Mouse (Mus musculus) left cerebral cortex, postnatal 36 days (tissue): ENCODE results near the gene Rslcan18. TPM values are rescaled to one million over a fixed set of nuclear protein-coding genes. Genes with fewer than 3 reads are reported as not detected.
"Not testable (repeated sequence)": the region's sequence is repeated elsewhere in the genome, so short reads cannot be mapped to it uniquely, and the experiment has no call there.

ENCODE experiments used
- DNase-seq, 2 experiments: peaks; one replicate each; pipeline ENCODE4 v3.0.0; 2021 to 2022; ENCODE audit warnings: low spot score in 2 of 2, mixed read lengths in 1 of 2
- intact Hi-C: fragments of 180-260 bp; cut with DNase I; formaldehyde crosslinking; loops from one replicate; pipeline ENCODE4 v1.15.1; 2025
- total RNA-seq, 2 experiments: library from RNA; stranded (reverse); gene quantifications; 2 replicates each; pipeline ENCODE4 v1.2.3; 2021

Gene Rslcan18
- total RNA-seq: under 1 TPM; 0.16 to 0.35 TPM

DNA sequence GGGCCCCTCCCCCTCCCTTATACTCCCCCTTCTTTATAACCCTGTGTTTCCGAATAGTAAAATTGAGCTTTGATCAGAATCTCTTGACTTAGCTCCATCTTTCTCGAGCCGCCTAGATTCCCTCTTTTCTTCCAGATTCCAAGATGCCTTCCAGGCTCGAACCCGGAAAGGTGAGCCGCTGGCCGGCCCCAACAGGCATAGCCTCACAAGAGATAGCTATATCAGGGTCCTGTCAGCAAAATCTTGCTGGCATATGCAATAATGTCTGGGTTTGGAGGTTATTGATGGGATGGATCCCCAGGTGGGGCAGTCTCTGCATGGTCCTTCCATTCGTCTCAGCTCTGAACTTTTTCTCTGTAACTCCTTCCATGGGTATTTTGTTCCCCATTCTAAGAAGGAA is at the start of gene Rslcan18:
Gene Rslcan18, minus strand, starts transcription at position 101 of the 400 bp plus-strand sequence.
- intact Hi-C loops, DNase-seq: not testable (repeated sequence)

DNA sequence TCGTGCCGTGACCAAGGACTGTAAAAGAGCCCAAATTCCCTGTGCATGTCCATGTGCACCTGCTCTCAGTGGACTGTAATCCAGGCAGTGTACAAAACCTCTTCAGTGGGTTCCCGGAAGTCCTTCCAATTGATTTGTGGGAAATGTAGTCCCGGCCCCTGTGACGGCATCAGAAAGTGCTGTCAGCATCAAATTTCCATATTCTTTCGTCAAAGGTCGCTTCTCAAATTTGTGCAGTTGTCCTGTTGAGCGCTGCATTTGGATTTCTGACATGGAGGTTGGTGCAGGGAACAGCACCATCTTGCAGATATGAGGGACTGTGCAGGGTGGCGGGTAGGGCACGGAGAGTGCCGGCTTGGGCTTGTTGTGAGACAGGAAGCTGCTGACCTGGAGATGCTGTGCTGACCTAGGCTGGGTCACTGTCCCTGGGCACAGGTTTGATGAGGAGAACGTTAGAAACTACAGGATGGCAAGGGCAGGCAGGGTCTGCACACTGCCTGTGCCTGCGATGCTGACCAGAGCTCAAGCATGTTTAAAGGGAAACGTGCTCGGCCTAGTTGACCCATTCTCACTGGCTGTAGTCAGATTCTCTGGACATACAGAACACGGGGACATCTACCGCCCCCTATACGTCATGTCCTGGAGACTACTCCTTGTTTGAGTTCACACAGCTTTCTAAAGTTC is 12.1 kb upstream of the Rslcan18 start:
- peak; percentile 86 to 90 for DNase-seq
- intact Hi-C loops: loop anchor here (5.0 kb wide), 1 partner anchor 66 kb away; the partner anchor contains the start of gene Zfp712

DNA sequence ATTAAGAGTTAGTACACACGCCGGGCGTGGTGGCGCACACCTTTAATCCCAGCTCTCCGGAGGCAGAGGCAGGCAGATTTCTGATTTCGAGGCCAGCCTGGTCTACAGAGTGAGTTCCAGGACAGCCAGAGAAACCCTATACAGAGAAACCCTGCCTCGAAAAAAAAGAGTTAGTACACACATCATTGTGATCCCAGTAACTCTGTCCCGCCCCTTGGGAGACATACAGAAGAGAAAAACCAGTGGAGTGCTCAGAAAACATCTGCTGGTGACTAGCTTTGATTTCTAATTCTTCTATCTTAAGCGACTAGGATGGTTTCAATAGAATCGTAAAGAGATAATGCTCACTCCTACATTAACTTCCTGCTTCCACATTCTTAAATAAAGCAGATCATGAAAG is 11.4 kb upstream of the Rslcan18 start:
- intact Hi-C loops: loop anchor here (5.0 kb wide), 1 partner anchor 65 kb away; the partner anchor contains the start of gene Zfp712
- DNase-seq: not testable (repeated sequence)

DNA sequence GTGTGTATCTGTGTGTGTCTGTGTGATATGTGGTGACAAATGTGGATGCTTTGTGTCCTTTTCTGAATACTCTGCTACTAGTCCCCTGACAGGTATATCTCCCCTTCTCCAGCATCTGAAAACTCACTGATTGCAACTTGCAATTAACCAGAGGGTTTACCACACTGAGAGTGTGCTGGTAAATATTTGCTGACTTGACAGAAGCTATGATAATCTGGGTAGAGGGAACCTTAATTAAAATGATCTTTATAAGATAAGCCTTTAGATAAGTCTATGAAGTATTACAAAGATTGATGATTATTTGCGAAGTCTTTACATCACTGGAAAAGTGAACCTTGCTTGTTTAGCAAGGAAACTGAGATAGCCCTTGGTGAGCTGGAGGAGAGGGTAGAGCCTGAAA is 8.4 kb upstream of the Rslcan18 start:
- intact Hi-C loops: no loop called here
- DNase-seq: no peak

DNA sequence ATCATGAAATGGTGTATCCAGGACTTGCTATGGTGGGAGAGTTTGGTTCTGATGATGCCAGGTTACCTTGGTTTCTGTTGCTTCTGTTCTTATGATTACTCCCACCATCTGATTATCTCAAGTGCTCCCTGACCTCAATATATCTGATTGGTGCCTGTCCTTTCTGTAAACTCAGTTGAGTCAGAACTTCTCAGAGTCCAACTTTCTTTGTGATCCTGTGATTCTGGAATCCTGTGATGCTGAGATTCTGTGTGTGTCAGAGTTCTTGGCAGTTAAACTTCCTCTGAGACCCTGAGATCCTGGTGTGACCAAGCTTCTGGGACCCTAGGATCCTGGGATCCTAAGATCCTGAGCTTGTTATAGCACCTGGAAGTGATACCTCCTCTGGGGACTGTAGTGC is 5.3 kb upstream of the Rslcan18 start, which contains the start of gene Zfp759:
Gene Zfp759, plus strand, starts transcription at position 301 of the 400 bp plus-strand sequence.
- DNase-seq, intact Hi-C loops: not testable (repeated sequence)

DNA sequence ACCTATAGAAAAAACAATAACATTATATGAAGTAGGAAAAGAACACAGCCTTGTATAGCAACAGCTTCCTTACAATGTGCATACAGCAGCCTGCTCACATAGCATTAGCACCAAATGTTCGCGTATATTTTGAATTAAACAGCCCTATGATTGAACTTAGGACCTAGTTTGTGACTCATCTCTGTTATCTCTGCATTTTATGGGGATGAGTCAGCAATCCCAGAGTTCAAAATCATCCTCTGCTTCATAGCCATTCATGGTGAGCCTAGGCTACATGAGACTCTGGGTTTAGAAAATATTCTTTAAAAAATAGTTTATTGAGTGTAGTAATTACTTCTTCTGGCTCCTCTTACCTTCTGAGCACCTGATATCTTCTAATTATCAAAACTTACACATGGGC is 2.8 kb downstream of the Rslcan18 start:
- no peak for DNase-seq
- intact Hi-C loops: no loop called here

DNA sequence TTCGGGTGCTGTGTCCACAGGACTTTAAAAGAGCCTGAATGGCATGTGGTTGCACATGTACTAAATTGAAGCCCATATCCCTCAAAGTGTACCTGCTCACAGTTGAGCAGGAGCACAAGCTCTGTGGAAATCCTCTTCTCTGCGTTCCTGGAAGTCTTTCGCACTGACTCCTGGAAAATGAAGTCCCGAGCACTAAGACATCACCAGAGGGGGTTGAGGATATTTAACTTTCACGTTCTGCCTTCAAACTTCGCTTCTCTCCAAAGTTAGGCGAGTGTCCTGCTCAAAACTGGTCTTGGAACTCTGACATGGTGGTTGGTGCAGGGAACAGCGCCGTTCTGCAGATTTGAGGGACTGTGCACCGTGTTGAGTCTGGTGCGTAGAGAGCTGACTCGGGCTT is 4.0 kb downstream of the Rslcan18 start:
- peak; percentile 37 to 38 for DNase-seq
- intact Hi-C loops: no loop called here

DNA sequence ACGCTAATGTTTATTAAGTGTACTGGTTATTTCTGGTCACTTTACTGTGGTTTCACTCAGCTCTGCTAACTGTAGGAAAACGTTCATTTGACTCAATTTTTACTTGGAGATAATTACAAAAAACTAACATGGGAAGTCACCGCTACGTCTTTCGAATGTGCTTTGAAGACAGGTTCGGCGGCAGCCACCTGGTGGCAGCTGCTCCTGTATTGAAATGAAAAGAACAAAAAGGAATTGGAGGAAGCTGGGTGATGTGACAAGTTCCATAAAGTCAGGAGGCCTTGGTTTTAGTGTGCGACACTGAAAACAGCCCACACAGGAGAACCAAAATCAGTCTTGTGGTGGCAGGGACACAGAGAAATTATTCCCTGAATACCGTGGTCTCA is 7.2 kb downstream of the Rslcan18 start:
- intact Hi-C loops: loop anchor here (5.0 kb wide), 1 partner anchor 47 kb away; the partner anchor contains the start of gene Zfp712
- DNase-seq: peak in 1 of 2 experiments; percentile 33

DNA sequence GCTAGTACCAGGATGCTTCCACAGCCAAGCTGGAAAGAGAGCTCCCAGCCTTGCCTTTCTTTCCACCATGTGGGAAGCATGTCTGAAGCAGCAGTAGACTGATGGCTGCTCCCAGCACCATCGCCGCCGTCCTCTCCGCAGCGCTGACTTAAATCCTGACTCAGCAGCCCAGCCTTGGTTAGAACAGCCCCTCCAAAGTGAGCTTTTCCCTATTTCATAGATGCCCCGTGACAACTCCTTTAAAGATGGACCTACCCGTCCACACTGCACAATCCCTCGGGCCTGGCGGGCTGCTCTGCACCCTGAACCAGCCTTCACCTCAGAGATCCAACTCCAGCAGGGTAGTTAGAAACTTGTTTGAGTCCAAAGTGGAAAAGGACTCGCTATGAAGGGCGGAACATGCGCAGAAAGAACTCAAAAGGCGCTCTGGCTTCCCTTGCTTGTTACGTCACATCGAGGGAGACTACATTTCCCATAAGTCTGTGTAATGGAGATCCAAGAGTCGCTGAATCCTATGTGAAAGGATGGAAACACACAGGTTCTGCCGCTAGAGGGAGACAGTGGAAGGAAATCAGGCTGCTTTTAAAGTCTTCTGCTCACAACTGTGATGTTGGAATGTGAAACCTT is 7.8 kb downstream of the Rslcan18 start, which contains the start of gene Gm28557:
Gene Gm28557, minus strand, starts transcription at position 411 of the 627 bp plus-strand sequence.
- intact Hi-C loops: loop anchor here (5.0 kb wide), 1 partner anchor 46 kb away; the partner anchor contains the start of gene Zfp712

DNA sequence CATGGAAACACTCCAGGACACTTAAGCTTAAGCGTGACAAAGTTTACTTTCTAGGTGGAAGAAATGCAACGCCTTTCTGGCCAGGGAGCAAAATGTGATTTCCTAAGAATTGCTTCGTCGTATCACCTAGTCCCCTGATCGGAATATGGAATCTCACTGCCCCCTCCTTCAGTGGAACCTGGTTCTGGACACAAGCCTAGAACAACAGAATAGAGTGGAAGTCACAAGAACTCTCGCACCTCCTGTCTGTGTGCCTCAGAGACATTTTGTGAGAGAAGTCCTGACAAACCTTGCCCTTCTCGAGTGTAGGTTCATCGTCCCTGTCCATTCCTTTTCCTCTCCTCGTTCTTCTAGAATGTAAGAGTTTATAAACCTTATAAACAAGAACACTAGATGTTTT is 8.4 kb downstream of the Rslcan18 start:
- no peak for DNase-seq
- intact Hi-C loops: loop anchor here (5.0 kb wide), 1 partner anchor 45 kb away; the partner anchor contains the start of gene Zfp712

More for the DNA sequence above, 7.8 kb downstream of the Rslcan18 start, which contains the start of gene Gm28557:
- peak; percentile 85 to 89 for DNase-seq

DNA sequence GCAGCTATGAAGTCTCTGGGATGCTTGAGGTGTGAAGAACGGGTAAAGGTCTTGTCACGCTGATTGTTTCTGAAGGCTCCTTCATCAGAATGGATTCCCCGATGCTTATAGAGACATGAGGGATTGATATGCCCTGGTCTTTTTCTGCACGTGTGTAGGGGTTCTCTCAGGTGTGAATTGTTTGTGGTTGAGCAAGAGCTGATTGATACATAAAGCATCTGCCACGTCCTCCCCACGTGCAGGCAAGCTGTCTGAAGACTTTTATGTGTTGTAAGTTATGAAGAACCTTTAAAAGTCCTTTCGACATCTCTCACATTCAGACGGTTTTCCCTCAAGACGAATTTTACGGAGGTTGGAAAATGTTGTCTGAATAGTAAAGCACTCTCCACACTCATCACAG is 18.2 kb downstream of the Rslcan18 start, which contains the start of gene Zfp708:
Gene Zfp708, minus strand, starts transcription at position 101 of the 400 bp plus-strand sequence.
- intact Hi-C loops: no loop called here
- DNase-seq: no peak

DNA sequence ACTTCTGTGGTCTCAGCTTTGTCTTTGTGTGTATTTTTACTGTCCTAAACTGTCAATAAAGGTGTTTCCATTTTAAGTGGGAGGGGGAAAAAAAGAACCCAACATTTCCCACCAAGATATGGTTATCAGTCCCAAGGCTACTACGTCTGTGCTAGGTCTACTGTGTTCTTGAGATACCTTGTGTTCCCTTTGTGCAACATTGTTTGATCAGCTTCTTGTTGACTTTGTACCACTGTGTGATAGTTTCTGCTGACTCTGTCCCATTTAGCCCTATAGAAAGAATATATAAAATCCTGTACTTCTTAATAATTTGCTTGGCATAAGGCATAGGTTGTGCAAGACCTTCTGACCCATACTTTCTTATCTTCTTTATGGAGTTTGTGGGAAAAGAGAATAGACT is 25.9 kb downstream of the Rslcan18 start:
- intact Hi-C loops: no loop called here
- DNase-seq: no peak

DNA sequence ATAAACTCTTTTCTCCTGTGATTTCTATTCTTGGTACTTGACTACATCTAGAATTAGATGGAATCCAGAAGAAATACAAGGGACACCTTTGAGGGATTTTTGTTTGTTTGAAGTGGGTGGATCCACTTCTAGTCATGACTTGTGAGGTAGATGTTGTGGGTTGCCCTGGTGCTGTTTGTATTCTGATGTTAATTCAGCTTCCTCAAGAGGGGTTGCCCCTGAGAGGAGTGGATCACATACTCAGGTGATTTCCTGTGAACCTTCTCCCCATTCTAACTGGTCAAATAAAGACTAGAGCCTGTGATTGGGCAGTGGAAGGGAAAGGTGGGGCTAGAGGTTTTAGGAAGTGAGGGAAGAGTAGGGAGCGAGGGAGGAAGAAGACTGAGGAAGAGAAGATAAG is 34.1 kb downstream of the Rslcan18 start:
- DNase-seq: no peak
- intact Hi-C loops: loop anchor here (1.0 to 10.0 kb wide), 2 partner anchors 21 to 733 kb away; partner anchors contain the start of genes Zfp273 and Zfp712

DNA sequence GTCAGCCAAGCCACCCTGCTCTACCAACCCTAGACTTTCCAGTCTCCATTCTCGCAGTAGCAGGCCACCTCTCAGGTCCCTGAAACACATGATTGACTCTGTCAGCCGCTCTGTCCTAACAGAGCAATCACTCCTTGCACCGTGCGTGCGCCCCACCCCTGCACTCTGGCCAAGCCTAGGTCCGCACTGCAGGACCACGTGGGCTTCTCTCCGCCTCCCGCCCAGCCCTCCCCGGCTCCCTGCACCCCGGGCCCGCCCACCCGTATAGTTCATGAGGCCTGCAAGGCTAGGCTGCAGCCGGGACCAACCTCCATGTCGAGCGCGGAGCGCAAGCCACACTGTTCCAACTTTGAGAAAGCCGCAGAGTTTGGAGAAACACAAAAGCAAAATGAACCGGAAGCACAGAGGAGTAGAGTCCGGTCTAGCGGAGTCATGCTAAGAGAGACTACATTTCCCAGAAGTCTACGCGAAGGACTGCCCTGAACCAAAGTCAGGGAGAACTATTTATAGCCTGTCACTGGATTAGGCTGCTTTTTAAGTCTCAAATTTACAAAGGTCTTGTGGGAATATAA is 34.8 kb downstream of the Rslcan18 start:
- peak; percentile 73 to 74 for DNase-seq
- intact Hi-C loops: loop anchor here (1.0 to 10.0 kb wide), 2 partner anchors 20 to 734 kb away; partner anchors contain the start of genes Zfp273 and Zfp712

DNA sequence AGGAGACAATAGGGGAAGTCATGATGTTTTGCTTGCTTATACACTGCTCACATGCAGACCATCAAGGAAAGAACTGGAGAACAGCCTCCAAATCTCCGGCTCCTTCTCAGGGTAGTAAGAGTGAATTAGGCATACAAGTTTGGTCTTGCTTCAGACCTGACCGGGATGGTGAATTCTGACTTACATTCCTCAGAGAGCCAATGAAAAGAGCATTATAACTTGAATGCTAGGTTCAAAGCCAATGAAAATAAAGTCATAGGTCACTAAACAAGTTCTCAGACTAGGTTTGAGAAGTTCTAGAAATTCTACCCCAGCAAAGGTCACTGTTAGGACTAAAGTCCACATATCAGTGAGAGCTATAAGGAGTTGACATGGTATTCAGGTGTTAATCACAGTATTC is 38.8 kb downstream of the Rslcan18 start:
- intact Hi-C loops: no loop called here
- DNase-seq: no peak

DNA sequence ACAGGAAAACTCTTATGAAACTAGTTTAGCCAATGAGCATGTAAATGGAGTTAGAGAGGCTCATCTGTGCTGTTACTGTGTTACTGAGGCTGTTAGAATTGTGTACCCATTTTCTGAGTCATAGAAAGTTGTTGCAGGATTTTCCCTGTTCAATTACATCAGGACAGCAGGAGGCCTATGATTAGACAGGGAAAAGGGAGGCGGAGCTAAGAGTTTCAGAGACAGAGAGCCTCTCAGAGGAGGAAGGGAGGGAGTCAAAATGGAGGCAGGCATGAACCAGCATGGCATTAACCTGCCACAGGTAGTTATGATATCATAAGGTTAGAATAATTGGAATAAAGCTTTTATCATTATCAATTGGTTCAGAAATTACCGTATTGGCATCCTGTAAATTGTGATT is 43.3 kb downstream of the Rslcan18 start:
- intact Hi-C loops: no loop called here
- DNase-seq: no peak

DNA sequence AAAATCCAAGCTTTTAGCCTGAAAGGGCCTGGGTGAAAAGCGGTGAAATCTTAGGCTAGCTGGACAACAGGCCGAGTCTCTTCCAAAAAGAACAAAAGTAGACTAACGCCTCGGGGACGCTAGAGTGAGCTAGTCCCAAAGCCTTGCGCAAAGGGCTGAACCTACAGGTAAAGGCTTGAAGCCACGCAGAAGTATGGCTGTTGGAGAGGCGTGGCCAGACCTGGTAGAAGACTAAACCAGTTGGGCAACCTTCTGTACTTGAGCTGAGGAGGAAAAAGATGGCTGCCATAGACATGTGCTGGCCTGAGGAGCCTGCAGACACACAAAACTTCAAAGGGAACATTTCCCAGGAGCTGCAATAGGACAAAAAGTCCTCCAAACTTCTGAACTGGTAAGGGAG is 50.7 kb downstream of the Rslcan18 start:
- no peak for DNase-seq
- intact Hi-C loops: no loop called here

DNA sequence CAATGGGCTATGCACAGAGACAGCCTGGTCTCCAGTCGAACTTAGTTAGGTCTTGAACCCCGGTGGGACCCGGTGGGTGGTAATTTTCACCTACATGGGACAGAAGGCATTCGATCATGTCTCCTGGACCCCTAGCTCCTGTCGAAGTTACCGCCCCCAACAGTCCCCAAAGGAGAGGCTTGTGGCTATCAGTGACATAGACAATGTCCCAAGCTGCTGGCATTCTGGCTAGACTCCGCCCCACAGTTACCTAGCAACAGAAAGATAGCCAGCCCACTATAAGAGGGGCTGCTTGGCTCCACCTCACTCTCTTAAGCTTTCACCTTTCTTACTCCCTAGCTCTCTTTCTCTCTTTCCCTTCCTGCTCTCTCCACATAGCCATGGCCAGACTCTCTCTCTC is 53.6 kb downstream of the Rslcan18 start:
- no peak for DNase-seq
- intact Hi-C loops: loop anchor here (5.0 kb wide), 2 partner anchors 45 to 65 kb away; partner anchors contain the start of gene Gm28557

DNA sequence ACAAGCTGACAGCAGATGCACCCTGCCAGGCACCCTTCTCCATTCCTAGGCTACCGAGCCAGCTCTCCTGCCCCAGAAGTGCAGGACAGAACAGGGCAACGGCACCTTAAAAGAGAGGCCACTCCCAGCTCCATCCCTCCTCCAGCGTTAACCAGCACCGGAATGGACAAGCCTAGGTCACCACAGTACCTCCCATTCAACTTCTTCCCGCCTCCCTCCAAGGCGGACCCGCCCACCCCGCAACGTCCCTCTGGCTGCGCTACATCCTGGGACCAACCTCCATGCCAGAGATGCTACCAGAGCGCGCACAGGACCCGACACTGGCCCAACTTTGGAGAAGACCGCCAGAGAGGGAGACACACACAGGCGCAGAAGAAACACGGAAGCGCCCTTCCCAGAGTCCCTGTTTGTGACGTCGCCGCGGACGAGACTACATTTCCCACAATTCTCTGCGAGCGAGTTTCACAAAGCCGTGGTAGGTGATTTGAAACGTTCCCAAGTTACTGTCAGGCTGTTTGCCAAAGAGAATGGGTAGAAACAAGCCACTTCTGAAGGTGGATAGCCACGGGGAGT is 55.2 kb downstream of the Rslcan18 start, which contains the start of gene Zfp712:
Gene Zfp712, minus strand, starts transcription at position 385 of the 573 bp plus-strand sequence.
- DNase-seq: peak; percentile 89 to 93
- intact Hi-C loops: loop anchor here (1.0 to 5.0 kb wide), 3 partner anchors 20 to 66 kb away; partner anchors contain the start of gene Gm28557
